Mouse (Mus musculus) cerebellum, postnatal 14 days (tissue): ENCODE data around the gene Ralgps1.
A peak's percentile ranks its signal among the peaks of the same experiment; 100 is the strongest.

ENCODE experiments used
- DNase-seq, 2 experiments: peaks; one replicate each; pipeline ENCODE4 v3.0.0; 2021; ENCODE audit warnings: mixed read lengths in 2 of 2

The Ralgps1 gene

DNA sequence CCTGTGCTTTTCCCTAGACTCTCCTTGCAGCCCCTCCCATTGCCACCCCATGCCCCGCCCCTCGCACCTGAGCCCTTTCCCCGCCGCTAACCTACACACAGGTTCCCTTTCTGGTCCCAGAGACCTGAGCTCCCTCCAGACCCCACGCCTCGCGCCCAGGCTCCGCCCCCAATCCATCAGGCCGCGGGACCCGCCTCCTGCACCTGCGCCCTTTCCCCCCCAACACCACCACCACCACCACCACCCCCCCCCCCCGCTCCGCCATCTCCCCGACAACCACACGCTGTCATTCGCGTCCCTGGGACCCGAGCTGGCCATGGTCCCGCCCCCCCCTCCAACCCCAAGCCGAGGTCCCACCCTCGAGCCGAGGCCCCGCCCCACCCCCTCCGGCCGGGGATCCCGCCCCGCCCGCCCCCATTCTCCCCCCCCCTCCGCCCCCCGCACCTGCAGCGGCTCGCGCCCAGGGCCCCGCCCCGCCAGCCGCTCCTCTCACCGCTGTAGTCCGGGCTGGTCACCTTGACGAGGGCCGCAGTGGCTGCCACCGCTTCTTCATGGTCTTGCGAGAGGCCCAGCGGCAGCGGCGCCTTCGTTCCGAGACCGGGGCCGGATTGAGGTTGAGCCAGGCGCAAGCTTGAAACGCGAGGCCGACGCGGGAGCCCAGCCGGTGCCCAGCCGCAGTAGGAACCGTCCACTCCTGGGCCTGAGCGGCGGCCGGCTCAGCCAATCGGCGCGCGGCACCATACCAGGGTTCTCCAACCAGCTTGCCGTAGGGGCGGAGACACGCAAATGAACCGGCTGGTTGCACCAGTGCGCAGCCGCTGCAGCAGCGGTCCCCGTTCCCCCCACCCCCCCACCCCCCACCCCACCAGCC, at the start of gene Ralgps1:
Gene Ralgps1 (minus strand): TSS at position 710 of the 871 bp plus-strand sequence.
- DNase-seq = peak; percentile 98 to 99

DNA sequence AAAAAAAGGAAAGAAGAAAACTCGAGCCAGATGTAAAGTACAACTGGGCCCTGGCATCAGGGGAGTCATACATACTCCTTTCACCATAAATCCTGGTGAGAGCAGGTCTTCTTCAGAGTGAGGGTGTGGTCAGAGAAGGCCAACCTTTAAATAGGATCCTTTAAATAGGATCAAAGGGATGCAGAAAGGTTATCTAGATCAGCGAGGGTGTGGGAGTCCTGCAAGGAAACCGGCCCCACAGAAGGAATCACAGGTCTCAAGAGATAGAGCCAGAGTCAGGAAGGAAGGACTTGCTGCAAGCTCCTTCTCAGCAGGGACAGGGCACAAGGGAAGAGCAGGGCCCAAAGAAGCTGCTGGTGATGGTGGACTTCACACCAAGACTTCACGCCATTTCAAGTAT, 46.2 kb upstream of the Ralgps1 start:
- DNase-seq = no peak

GRCm38 (mm10) chr2:33414019-33414418, 42.7 kb upstream of the Ralgps1 start:
- no peak for DNase-seq

DNA sequence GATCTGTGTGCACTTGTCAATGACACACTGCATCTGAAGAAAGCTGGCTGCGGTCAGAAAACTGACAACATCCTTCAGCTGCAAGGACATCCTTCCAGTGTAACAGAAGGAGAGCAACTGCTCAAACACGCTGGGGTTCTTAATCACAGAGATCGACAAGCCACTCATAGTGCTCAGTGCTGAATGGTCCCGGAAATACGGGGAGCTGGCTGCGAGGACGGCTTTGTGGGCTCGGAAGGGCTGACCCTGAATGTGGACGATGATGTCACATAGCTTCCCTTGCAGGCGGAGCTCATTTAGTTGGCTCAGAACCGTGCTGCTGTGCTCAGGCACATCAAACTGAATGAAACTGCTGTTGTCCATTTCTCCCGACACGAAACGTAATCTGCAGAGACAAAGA, 40.8 kb upstream of the Ralgps1 start:
- DNase-seq = no peak

DNA sequence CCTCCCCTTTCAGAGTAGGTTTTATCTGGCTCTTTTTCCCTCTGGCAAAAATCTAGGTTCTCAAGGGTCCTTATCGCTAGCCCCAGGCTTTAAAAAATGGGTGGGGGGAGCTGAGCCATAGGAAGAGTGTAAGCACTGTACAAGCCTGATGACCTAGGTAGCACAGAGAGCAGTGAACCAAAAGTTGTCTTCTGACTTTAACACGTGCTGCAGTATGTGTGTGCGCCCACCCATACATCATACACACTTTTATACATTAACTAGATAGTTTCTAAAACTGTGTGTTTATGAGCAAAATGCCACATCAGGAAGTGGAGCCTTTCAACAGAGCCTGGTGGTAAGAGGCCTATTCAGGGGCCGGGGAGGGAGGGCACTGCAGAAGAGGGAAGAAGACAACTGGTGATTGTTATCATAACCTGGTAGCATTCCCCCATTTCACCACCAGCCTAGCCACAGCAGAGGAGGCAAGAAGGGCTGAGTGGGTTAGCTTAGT, 32.3 kb upstream of the Ralgps1 start:
- DNase-seq = no peak

GRCm38 (mm10) chr2:33402638-33403037, 31.4 kb upstream of the Ralgps1 start:
- DNase-seq = no peak

- DNase-seq = peak; percentile 77 to 83
These were observed 30.9 kb upstream of the Ralgps1 start for GRCm38 (mm10) chr2:33402236-33402635.

DNA sequence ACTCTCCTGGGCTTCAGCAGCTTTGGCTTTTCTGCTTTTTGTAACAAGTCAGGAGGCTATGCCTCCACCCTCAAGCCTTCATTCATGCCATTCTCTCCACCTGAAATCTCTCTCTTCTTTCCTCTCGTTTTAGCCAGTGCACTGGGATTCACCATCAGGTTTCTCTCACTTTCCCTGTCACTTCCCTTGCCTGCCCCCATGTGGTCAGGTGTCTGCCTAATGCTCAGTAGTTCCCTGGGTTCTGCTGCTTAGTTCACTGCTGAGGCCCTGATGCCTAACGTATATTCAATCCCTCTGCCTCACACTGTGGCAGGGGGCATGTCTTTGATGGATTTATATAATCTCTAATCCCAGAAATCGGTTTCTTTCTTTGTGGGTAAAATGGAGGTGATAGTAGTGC, 29.9 kb upstream of the Ralgps1 start:
- peak; percentile 77 to 80 for DNase-seq

DNA sequence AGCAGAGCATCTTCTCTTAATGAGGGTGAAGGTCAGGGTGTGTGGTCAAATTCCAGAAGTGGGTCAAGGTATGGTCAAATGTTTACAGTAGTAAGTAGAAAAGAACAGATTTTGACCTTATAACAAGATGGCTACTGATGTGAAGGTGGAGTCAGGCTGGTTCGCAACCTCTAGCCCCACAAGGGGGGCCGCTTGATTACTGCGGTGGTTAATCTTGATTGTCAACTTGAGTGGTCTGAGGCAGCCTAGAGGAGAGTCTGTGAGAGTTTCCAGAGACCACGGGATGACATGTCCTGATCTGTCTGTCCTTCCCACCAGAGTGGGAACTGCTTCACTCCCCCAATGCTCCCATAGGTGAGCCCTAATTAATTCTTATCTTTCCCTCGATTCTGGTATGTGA, 29.3 kb upstream of the Ralgps1 start:
- DNase-seq = no peak

DNA sequence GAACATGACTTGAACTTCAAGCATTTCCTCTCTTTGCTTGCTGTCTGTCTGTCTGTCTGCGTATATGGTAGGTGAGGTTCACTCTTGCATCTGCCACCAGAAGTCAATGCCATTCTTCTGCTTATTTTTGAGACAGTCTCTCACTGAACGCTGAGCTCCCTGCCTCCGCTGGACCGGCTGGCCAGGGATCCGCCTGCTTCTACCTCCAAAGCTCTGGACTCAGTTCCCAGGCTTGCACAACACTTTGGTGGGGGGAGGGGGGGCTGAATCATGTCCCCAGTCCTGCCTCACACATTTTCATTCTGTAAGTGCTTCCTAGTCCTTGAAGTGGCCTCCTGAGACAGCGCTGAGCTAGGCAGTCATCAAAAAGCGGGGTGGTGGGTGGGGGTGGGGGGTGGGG, 27.8 kb upstream of the Ralgps1 start:
- DNase-seq = no peak

GRCm38 (mm10) chr2:33397036-33397435, 25.8 kb upstream of the Ralgps1 start:
- no peak for DNase-seq

GRCm38 (mm10) chr2:33395053-33395452, 23.8 kb upstream of the Ralgps1 start:
- no peak for DNase-seq

GRCm38 (mm10) chr2:33393951-33394635, 22.8 kb upstream of the Ralgps1 start:
- DNase-seq = peak; percentile 72 to 83

DNA sequence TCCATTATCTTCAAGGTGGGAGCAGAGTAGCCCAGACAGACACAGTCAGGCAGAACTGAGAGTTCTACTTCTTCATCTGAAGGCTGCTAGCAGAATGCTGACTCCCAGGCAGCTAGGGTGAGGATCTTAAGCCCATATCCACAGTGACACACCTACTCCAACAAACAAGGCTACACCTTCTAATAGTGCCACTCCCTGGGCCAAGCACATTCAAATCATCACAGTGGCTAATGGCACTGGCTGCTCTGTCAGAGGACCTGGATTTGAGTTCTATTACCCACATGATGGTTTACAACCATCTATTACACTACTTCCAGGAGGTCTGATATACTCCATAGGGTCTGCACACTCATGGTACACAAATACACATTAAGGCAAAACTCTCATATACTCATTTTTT, 21.7 kb upstream of the Ralgps1 start:
- DNase-seq = no peak

DNA sequence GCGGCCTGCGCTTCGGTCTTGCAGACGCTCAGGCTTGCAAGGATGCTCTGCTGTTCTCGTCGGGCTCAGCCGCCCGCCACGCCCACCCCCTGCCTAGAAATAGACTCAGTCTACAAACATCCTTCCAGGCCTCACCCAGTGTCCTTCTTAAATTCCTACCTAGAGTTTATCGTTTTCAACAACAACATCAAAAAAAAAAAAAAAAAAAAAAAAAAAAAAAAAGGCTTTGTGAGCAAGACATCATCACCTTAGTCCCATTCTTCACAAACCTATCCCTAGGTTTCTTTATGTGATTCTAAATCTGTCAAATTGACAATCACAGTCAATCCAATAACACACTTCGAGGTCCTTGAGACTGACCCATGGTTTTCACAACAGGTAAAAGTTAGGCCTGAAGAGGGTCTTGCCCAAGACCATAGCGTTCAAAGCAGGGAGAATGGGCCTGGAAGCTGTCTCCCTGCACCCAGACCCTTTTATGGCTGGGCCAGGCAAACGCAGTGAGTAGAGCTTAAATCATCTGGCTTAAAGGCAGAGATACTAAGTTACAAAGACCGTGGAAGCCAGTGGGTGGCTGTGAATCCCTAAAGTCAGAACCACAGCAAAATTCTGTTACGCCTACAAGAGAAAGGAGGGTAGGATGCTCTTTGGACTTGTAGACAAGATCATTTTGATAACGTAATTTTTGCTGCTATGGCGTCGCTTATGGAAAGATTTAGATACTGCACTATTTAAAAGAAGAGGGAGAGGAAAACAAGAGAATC, 542 bp upstream of the Ralgps1 start:
- DNase-seq = no peak

- no peak for DNase-seq
These were observed 960 bp downstream of the Ralgps1 start for GRCm38 (mm10) chr2:33370276-33370776.

DNA sequence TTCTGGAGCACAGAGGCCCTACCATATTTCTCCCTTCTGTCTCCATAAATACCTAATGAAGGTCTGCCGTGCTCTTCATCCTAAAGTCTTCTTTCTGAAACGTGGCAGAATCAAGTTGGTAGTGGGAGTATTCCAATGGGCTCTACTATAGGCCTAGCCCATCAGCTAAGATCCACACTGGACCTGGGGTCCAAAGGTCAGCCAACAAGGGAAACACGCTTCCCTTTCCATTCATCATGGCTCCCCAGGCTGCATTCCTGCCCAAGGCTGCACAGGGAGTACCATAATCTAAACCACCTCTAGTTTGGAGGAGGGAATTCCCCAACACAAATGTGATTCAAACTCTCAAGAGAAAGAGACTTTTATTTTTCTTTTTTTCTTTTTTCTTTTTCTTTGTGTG, 1.8 kb downstream of the Ralgps1 start:
- no peak for DNase-seq

DNA sequence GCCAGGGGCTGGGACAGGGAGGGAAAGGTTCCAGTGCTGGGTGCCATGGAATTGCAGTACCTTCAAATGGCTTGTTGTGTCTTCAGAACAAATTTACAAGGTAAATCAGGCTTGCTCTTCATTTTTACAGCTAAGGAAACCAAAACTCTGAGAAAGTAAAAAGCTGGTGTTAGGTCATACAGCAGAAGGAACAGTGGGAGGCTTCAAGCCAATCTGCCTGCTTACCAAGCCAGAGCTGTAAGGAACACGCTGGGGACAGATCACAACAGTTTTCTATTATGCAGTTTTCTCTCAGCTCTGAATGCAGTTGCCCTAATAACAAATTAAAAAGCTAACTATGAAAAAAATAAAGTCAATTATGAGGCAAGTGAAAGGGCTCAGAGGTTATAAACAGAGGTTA, 2.8 kb downstream of the Ralgps1 start:
- DNase-seq = no peak

- DNase-seq = no peak
These were observed 5.4 kb downstream of the Ralgps1 start for GRCm38 (mm10) chr2:33365703-33366471.

- DNase-seq = peak in 1 of 2 experiments; percentile 5
These were observed 6.6 kb downstream of the Ralgps1 start for GRCm38 (mm10) chr2:33364656-33365055.

- DNase-seq = no peak
These were observed 7.4 kb downstream of the Ralgps1 start for GRCm38 (mm10) chr2:33363890-33364289.

GRCm38 (mm10) chr2:33361139-33361716, 10.1 kb downstream of the Ralgps1 start:
- DNase-seq = peak in 1 of 2 experiments; percentile 7
